Mouse (Mus musculus) heart, embryonic 16.5 days (tissue): Measurements from ENCODE around the gene Acot12. TPM values are rescaled to one million over a fixed set of nuclear protein-coding genes. Genes with fewer than 3 reads are reported as not detected.

Source experiments
- ATAC-seq: fragments of 200-750 bp; cut with Nextera tagmentation; replicated peaks from 2 replicates; pipeline ENCODE4 v1.8.0; 2017; ENCODE audit warnings: moderate number of reproducible peaks; ENCODE audit not compliant: insufficient read depth, low FRiP score; ENCODE audit errors: extremely low read depth
- H3K27ac ChIP-seq: fragments of 300-500 bp; sonication (generic); 2 replicates; pipeline ENCODE4 v1.5.1; 2014; ENCODE audit warnings: mild to moderate bottlenecking, low read length, control low read depth, moderate library complexity
- H3K27me3 ChIP-seq: fragments of 300-500 bp; sonication (generic); 2 replicates; pipeline ENCODE4 v1.6.1; 2014; ENCODE audit warnings: low read length, mixed read lengths; ENCODE audit not compliant: control insufficient read depth, insufficient read depth
- H3K36me3 ChIP-seq: fragments of 300-500 bp; sonication (generic); 2 replicates; pipeline ENCODE4 v1.6.1; 2014; ENCODE audit not compliant: control insufficient read depth, insufficient read depth
- H3K4me1 ChIP-seq: fragments of 300-500 bp; sonication (generic); 2 replicates; pipeline ENCODE4 v1.6.1; 2014; ENCODE audit warnings: low read length, mixed read lengths; ENCODE audit not compliant: control insufficient read depth, insufficient read depth
- H3K4me2 ChIP-seq: fragments of 300-500 bp; sonication (generic); 2 replicates; pipeline ENCODE4 v1.6.1; 2014; ENCODE audit warnings: low read depth, mild to moderate bottlenecking, control low read depth, low read length
- H3K4me3 ChIP-seq: fragments of 300-500 bp; sonication (generic); 2 replicates; pipeline ENCODE4 v1.5.1; 2014; ENCODE audit warnings: mild to moderate bottlenecking, control low read depth, low read length
- H3K9ac ChIP-seq: fragments of 300-500 bp; sonication (generic); 2 replicates; pipeline ENCODE4 v1.6.1; 2014; ENCODE audit warnings: low read length, control low read depth
- H3K9me3 ChIP-seq: fragments of 300-500 bp; sonication (generic); replicated peaks from 2 replicates; pipeline ENCODE4 v1.6.1; 2016; ENCODE audit warnings: low read length; ENCODE audit not compliant: control insufficient read depth
- WGBS: fragments of 180-500 bp; shearing (Covaris S2); extraction: QIAGEN DNeasy Blood & Tissue Kit; methylation state at CpG from one replicate; pipeline ENCODE4 v1.1.7; 2014; 5-methylcytosine and 5-hydroxymethylcytosine counted together
- polyA plus RNA-seq: library from polyadenylated mRNA; unstranded; fragments of >200 nt; fragmentation: Nextera tagmentation; extraction: Ambion mirVana; gene quantifications from 2 replicates; pipeline ENCODE4 v1.2.1, GENCODE M21; 2015

The Acot12 gene
- not detected in 2 replicates for polyA plus RNA-seq

- Histone ChIP-seq H3K9me3 (no peaks in the 10 kb centered on the region), H3K4me1 (no peaks in the 10 kb centered on the region), H3K4me3 (peak within 1 kb of the TSS; percentile 55), H3K4me2 (peak within 1 kb of the TSS; percentile 90), H3K9ac (peak within 1 kb of the TSS; percentile 63), H3K27me3 (no peaks in the 10 kb centered on the region; the same call in none of the 2 replicates), H3K36me3 (no peaks in the 10 kb centered on the region), H3K27ac (no peak within 1 kb of the TSS)
- ATAC-seq: no peak; the same call in 1 of the 2 replicates
- WGBS: 8% methylated on average over 45 of the region's 45 CpGs
Observed at GRCm38 (mm10) chr13:91741280-91742047, at the start of gene Acot12. TSS of gene Acot12 (plus strand) at chr13:91741512.

GRCm38 (mm10) chr13:91693615-91694014, 47.7 kb upstream of the Acot12 start:
- no peak overlapping the region for H3K27ac ChIP-seq
- H3K27me3 ChIP-seq: no peaks in the 10 kb centered on the region
- H3K9me3 ChIP-seq: no peaks in the 10 kb centered on the region
- 49% methylated on average over 7 of the region's 7 CpGs for WGBS
- no peak overlapping the region for H3K4me2 ChIP-seq
- no peak overlapping the region for H3K9ac ChIP-seq
- no peak overlapping the region for H3K4me3 ChIP-seq
- peaks cover 11% of the 10 kb centered on the region for H3K4me1 ChIP-seq
- no peak for ATAC-seq
- peaks cover 4% of the 10 kb centered on the region for H3K36me3 ChIP-seq

GRCm38 (mm10) chr13:91695406-91695805, 45.9 kb upstream of the Acot12 start:
- peak; percentile 49; the same call in 1 of the 2 replicates for ATAC-seq

GRCm38 (mm10) chr13:91696109-91696645, 45.1 kb upstream of the Acot12 start:
- 31% methylated on average over 2 of the region's 2 CpGs for WGBS

More at GRCm38 (mm10) chr13:91695406-91695805, 45.9 kb upstream of the Acot12 start:
- Histone ChIP-seq H3K9ac (no peak overlapping the region), H3K4me1 (peaks cover 11% of the 10 kb centered on the region), H3K36me3 (no peaks in the 10 kb centered on the region; the same call in 1 of the 2 replicates), H3K9me3 (no peaks in the 10 kb centered on the region), H3K27me3 (no peaks in the 10 kb centered on the region), H3K4me3 (no peak overlapping the region), H3K27ac (peak overlapping the region; percentile 60), H3K4me2 (no peak overlapping the region)
- WGBS: 44% methylated on average over 2 of the region's 2 CpGs

GRCm38 (mm10) chr13:91697011-91697410, 44.3 kb upstream of the Acot12 start:
- Histone ChIP-seq H3K4me2 (no peak overlapping the region), H3K4me3 (no peak overlapping the region), H3K4me1 (peaks cover 11% of the 10 kb centered on the region), H3K9me3 (no peaks in the 10 kb centered on the region), H3K27me3 (no peaks in the 10 kb centered on the region), H3K36me3 (no peaks in the 10 kb centered on the region), H3K27ac (peak overlapping the region; percentile 60; the same call in 1 of the 2 replicates), H3K9ac (no peak overlapping the region)
- 47% methylated on average over 3 of the region's 3 CpGs for WGBS
- ATAC-seq: no peak

More at GRCm38 (mm10) chr13:91696109-91696645, 45.1 kb upstream of the Acot12 start:
- Histone ChIP-seq H3K4me3 (no peak overlapping the region), H3K9ac (no peak overlapping the region), H3K27ac (peak overlapping the region; percentile 60), H3K9me3 (no peaks in the 10 kb centered on the region), H3K4me2 (no peak overlapping the region), H3K36me3 (no peaks in the 10 kb centered on the region), H3K4me1 (peaks cover 11% of the 10 kb centered on the region), H3K27me3 (no peaks in the 10 kb centered on the region)
- ATAC-seq: peak; percentile 33; the same call in 1 of the 2 replicates

GRCm38 (mm10) chr13:91702337-91702736, 39.0 kb upstream of the Acot12 start:
- Histone ChIP-seq H3K4me2 (no peak overlapping the region), H3K4me3 (no peak overlapping the region), H3K27ac (no peak overlapping the region), H3K27me3 (no peaks in the 10 kb centered on the region), H3K36me3 (no peaks in the 10 kb centered on the region), H3K9me3 (no peaks in the 10 kb centered on the region), H3K9ac (no peak overlapping the region), H3K4me1 (peaks cover 2% of the 10 kb centered on the region; the same call in 1 of the 2 replicates)
- peak; percentile 58; the same call in 1 of the 2 replicates for ATAC-seq
- WGBS: 53% methylated on average over 6 of the region's 6 CpGs

GRCm38 (mm10) chr13:91719487-91719886, 21.8 kb upstream of the Acot12 start:
- Histone ChIP-seq H3K4me1 (no peaks in the 10 kb centered on the region), H3K9ac (no peak overlapping the region), H3K27me3 (no peaks in the 10 kb centered on the region), H3K4me3 (no peak overlapping the region), H3K4me2 (no peak overlapping the region), H3K9me3 (no peaks in the 10 kb centered on the region), H3K36me3 (no peaks in the 10 kb centered on the region), H3K27ac (no peak overlapping the region)
- 88% methylated on average over 6 of the region's 6 CpGs for WGBS
- ATAC-seq: no peak

- H3K4me3 ChIP-seq: no peak overlapping the region
- H3K4me1 ChIP-seq: no peaks in the 10 kb centered on the region
- H3K27me3 ChIP-seq: no peaks in the 10 kb centered on the region
- no peak for ATAC-seq
- 62% methylated on average over 8 of the region's 8 CpGs for WGBS
- H3K36me3 ChIP-seq: no peaks in the 10 kb centered on the region
- H3K27ac ChIP-seq: no peak overlapping the region
- no peaks in the 10 kb centered on the region for H3K9me3 ChIP-seq
- no peak overlapping the region for H3K4me2 ChIP-seq
- no peak overlapping the region for H3K9ac ChIP-seq
Observed at GRCm38 (mm10) chr13:91723108-91723735, 18.1 kb upstream of the Acot12 start.

GRCm38 (mm10) chr13:91723736-91724119, 17.6 kb upstream of the Acot12 start:
- WGBS: 77% methylated on average over 7 of the region's 7 CpGs
- ATAC-seq: no peak
- no peak overlapping the region for H3K4me2 ChIP-seq
- no peak overlapping the region for H3K9ac ChIP-seq
- H3K36me3 ChIP-seq: no peaks in the 10 kb centered on the region
- no peak overlapping the region for H3K27ac ChIP-seq
- no peaks in the 10 kb centered on the region for H3K9me3 ChIP-seq
- no peaks in the 10 kb centered on the region for H3K27me3 ChIP-seq
- H3K4me1 ChIP-seq: no peaks in the 10 kb centered on the region
- H3K4me3 ChIP-seq: no peak overlapping the region
